Mouse (Mus musculus): ENCODE measurements around the gene Bcl2l10. TPM values are rescaled to one million over a fixed set of nuclear protein-coding genes. Genes with fewer than 3 reads are reported as not detected.

Gene Bcl2l10
- total and polyA plus RNA-seq, 2 experiments from 2014 or later: not detected

- Histone ChIP-seq H3K4me3 (ENCODE audit: low read depth, low read length) (no peak overlapping the region), H3K4me2 (ENCODE audit: low read depth, low read length) (no peak overlapping the region)
- 94% methylated on average over 4 of the region's 4 CpGs for WGBS
Measured at GRCm38 (mm10) chr9:75399069-75399468, 51.5 kb downstream of the Bcl2l10 start.

DNA sequence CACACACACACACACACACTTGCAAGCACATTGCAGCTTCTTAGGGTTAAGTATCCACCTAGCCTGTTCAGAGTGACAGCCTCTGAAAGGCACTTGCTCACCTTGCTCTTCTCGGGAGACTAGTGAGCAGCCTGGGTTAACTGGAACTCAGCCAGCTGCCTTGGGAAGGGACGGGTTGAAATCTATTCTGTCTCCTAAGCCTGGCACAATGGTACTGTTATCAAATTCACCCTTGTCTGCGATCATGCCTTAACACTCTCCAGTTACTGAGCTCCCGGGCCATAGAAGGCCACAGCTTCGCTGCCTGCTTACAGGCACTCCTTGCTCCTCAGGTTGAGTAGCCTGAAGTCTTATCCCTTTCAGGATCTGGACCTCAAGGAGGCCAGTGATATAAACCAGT, 53.1 kb downstream of the Bcl2l10 start:
- H3K27ac ChIP-seq (ENCODE audit: low read depth): peak overlapping the region; percentile 24; the same call in 1 of the 2 replicates
- DNase-seq (ENCODE audit: low spot score) (no peak), ATAC-seq (ENCODE audit: insufficient read depth, low read depth) (no peak)
- no peaks in the 10 kb centered on the region for H3K27me3 ChIP-seq (ENCODE audit: control insufficient read depth, insufficient read depth, low read length)
- H3K9me3 ChIP-seq (replicated peaks; ENCODE audit: control insufficient read depth, low read length): no peaks in the 10 kb centered on the region
- H3K4me2 ChIP-seq (ENCODE audit: low read depth, low read length): no peak overlapping the region
- peaks cover 35% of the 10 kb centered on the region for H3K4me1 ChIP-seq (ENCODE audit: control insufficient read depth, insufficient read depth)
- H3K9ac ChIP-seq (replicated peaks; ENCODE audit: low read depth, low read length): no peak overlapping the region
- peaks cover 28% of the 10 kb centered on the region for H3K36me3 ChIP-seq (replicated peaks; ENCODE audit: control insufficient read depth, insufficient read depth, low read length)
- WGBS: 15% methylated on average over 5 of the region's 5 CpGs
- H3K4me3 ChIP-seq (ENCODE audit: low read depth, low read length): no peak overlapping the region
- TF ChIP-seq CTCF (IDR thresholded peaks at IDR 0.05; ENCODE audit: low read depth) (no peak), EP300 (IDR thresholded peaks at IDR 0.05; ENCODE audit: low read depth) (no peak)

More at GRCm38 (mm10) chr9:75399069-75399468, 51.5 kb downstream of the Bcl2l10 start:
- DNase-seq (ENCODE audit: low spot score): no peak
- no peak for TF ChIP-seq EP300 (IDR thresholded peaks at IDR 0.05; ENCODE audit: low read depth)
- TF ChIP-seq CTCF (IDR thresholded peaks at IDR 0.05; ENCODE audit: low read depth): peak; percentile 24; the same call in 1 of the 2 replicates
- Histone ChIP-seq H3K27ac (ENCODE audit: low read depth) (no peak overlapping the region), H3K9ac (replicated peaks; ENCODE audit: low read depth, low read length) (no peak overlapping the region), H3K36me3 (replicated peaks; ENCODE audit: control insufficient read depth, insufficient read depth, low read length) (peaks cover 44% of the 10 kb centered on the region), H3K4me1 (ENCODE audit: control insufficient read depth, insufficient read depth) (peaks cover 30% of the 10 kb centered on the region), H3K27me3 (ENCODE audit: control insufficient read depth, insufficient read depth, low read length) (no peaks in the 10 kb centered on the region), H3K9me3 (replicated peaks; ENCODE audit: control insufficient read depth, low read length) (no peaks in the 10 kb centered on the region)
- ATAC-seq (ENCODE audit: insufficient read depth, low read depth): no peak

Other genes starting within 250 kb of the Bcl2l10 start
- 2.1 and 2.4 TPM in 2 replicates for gene Myo5c, start 115.7 kb upstream of the Bcl2l10 start, total RNA-seq (2014; rRNA removed; ENCODE audit: low replicate concordance)
- 1.2 and 1.5 TPM in 2 replicates for gene Myo5c, start 115.7 kb upstream of the Bcl2l10 start, polyA plus RNA-seq (2015; fragmentation: Nextera tagmentation; extraction: Ambion mirVana)
- gene Gnb5, start 41.5 kb upstream of the Bcl2l10 start, total RNA-seq (2014; rRNA removed; ENCODE audit: low replicate concordance): 62.7 and 78.1 TPM in 2 replicates
- gene Gnb5, start 41.5 kb upstream of the Bcl2l10 start, polyA plus RNA-seq (2015; fragmentation: Nextera tagmentation; extraction: Ambion mirVana): 68.1 and 74.9 TPM in 2 replicates
- 36.2 and 51.0 TPM in 2 replicates for gene Mapk6, start 62.2 kb downstream of the Bcl2l10 start, total RNA-seq (2014; rRNA removed; ENCODE audit: low replicate concordance)
- gene Mapk6, start 62.2 kb downstream of the Bcl2l10 start, polyA plus RNA-seq (2015; fragmentation: Nextera tagmentation; extraction: Ambion mirVana): 30.1 and 33.6 TPM in 2 replicates
- gene Leo1, start 93.8 kb downstream of the Bcl2l10 start, total RNA-seq (2014; rRNA removed; ENCODE audit: low replicate concordance): 5.7 and 11.4 TPM in 2 replicates
- 19.6 and 20.0 TPM in 2 replicates for gene Leo1, start 93.8 kb downstream of the Bcl2l10 start, polyA plus RNA-seq (2015; fragmentation: Nextera tagmentation; extraction: Ambion mirVana)
- 40.8 and 58.0 TPM in 2 replicates for gene Tmod3, start 211.9 kb downstream of the Bcl2l10 start, total RNA-seq (2014; rRNA removed; ENCODE audit: low replicate concordance)
- 58.1 and 64.9 TPM in 2 replicates for gene Tmod3, start 211.9 kb downstream of the Bcl2l10 start, polyA plus RNA-seq (2015; fragmentation: Nextera tagmentation; extraction: Ambion mirVana)